In the genomic region with DNA sequence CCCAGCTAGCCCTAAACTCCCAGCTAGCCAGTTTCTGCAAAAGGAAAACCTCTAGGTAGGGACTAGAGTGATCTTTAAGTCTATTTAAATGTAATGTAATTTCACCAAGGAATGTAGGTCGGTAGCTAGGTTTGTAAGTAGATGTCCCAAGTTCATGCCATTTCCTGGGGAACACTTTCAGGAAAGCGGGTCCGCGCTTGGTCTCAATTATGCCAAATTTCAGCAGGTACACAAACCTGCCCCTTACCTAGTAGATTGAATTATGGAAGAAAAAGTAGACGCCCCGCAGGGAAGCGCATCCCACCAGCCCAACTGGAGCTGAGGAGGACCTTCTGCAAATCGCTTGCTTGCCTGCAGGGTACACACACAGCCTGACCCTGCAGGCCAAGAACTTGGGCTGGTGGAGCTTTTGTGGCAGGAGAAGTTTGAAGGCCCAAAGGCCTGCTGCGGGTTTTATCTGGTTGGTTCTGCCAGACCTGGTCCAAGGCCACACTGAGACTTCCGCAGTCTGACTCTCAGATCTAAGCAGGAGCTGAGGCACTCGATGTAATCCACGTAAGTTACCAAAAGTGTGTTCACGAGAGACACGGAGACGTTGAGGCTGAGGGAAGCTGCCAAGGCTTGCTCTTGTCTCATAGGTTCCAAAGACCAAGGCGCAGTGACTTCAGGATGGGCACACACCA, we compare ENCODE assay signal across 14 mouse cellular contexts. TPM values are rescaled to one million over a fixed set of nuclear protein-coding genes. Genes with fewer than 3 reads are reported as not detected.
DNase-seq lines count a peak whose midpoint lies in the region; ATAC-seq and TF ChIP-seq lines count a peak whose summit lies in the region.
"Had no signal": no experiment of that assay in that cellular context is flagged by ENCODE, and none has a peak within 500 bp of the region (broad histone marks: within the 10 kb centered on the region; RNA-seq: fewer than 3 reads in every experiment).

No protein-coding gene starts in this region.

- 0 out of 2 replicates have a peak overlapping the region, but pooled peaks have one; percentile 19 for H3K4me2 ChIP-seq in lung, embryonic 14.5 days
- H3K4me2 ChIP-seq in lung, postnatal 0 days (replicated peaks; ENCODE audit: low read depth, low read length): no peak overlapping the region
- peak overlapping the region; percentile 44 for H3K4me2 ChIP-seq in forebrain, embryonic 15.5 days (replicated peaks)
- H3K4me2 ChIP-seq: limb, embryonic 12.5 days had no signal

- H3K4me1 ChIP-seq in lung, embryonic 14.5 days (ENCODE audit: insufficient read depth): no peaks in the 10 kb centered on the region
- H3K4me1 ChIP-seq in lung, postnatal 0 days (ENCODE audit: insufficient read depth, low read depth, low read length): no peaks in the 10 kb centered on the region
- peaks cover 44% of the 10 kb centered on the region for H3K4me1 ChIP-seq in forebrain, embryonic 15.5 days
- peaks cover 80% of the 10 kb centered on the region for H3K4me1 ChIP-seq in midbrain, embryonic 10.5 days
- no peaks in the 10 kb centered on the region for H3K4me1 ChIP-seq in lung, adult 2 months (ENCODE audit: control insufficient read depth, insufficient read depth, low read length)

- TF ChIP-seq CTCF in lung, embryonic 14.5 days (IDR thresholded peaks at IDR 0.05; ENCODE audit: low read depth): no peak
- no peak for TF ChIP-seq CTCF in lung, postnatal 0 days (IDR thresholded peaks at IDR 0.05)
- no peak for TF ChIP-seq CTCF in lung, adult 2 months (IDR thresholded peaks at IDR 0.05; ENCODE audit: insufficient read depth, low read length)

- no peak for TF ChIP-seq EP300 in lung, postnatal 0 days (IDR thresholded peaks at IDR 0.05)

- H3K4me3 ChIP-seq in lung, embryonic 14.5 days (ENCODE audit: low read depth, low read length): peak overlapping the region; percentile 10; the same call in 1 of the 2 replicates
- H3K4me3 ChIP-seq in lung, postnatal 0 days (ENCODE audit: low read depth, low read length): no peak overlapping the region
- H3K4me3 ChIP-seq in forebrain, embryonic 15.5 days: 0 out of 2 replicates have a peak overlapping the region, but pooled peaks have one; percentile 20
- H3K4me3 ChIP-seq in midbrain, embryonic 10.5 days: peak overlapping the region; percentile 48
- H3K4me3 ChIP-seq in lung, adult 2 months (replicated peaks; ENCODE audit: extremely low read depth, low read depth, low read length): no peak overlapping the region
- H3K4me3 ChIP-seq: limb, embryonic 12.5 days had no signal

- no peak overlapping the region for H3K9ac ChIP-seq in lung, embryonic 14.5 days
- H3K9ac ChIP-seq in lung, postnatal 0 days (replicated peaks; ENCODE audit: low read depth): no peak overlapping the region
- peak overlapping the region; percentile 20; the same call in 1 of the 2 replicates for H3K9ac ChIP-seq in forebrain, embryonic 15.5 days (replicated peaks)
- H3K9ac ChIP-seq: heart, embryonic 15.5 days; limb, embryonic 12.5 days had no signal

- H3K27me3 ChIP-seq in lung, embryonic 14.5 days (ENCODE audit: insufficient read depth, low read length): peaks cover 75% of the 10 kb centered on the region
- peaks cover 69% of the 10 kb centered on the region for H3K27me3 ChIP-seq in lung, postnatal 0 days (replicated peaks; ENCODE audit: insufficient read depth, low read length)
- H3K27me3 ChIP-seq in forebrain, embryonic 15.5 days: peaks cover 42% of the 10 kb centered on the region
- H3K27me3 ChIP-seq in midbrain, embryonic 10.5 days (ENCODE audit: low read depth, poor library complexity, severe bottlenecking): peaks cover 94% of the 10 kb centered on the region

- WGBS in lung, embryonic 14.5 days: 15% methylated on average over 16 of the region's 16 CpGs
- 13% methylated on average over 16 of the region's 16 CpGs for WGBS in lung, postnatal 0 days
- WGBS in forebrain, embryonic 15.5 days: 43% methylated on average over 16 of the region's 16 CpGs
- WGBS in midbrain, embryonic 10.5 days: 16% methylated on average over 16 of the region's 16 CpGs
- 27% methylated on average over 16 of the region's 16 CpGs for WGBS in lung, adult 2 months

- H3K36me3 ChIP-seq in lung, embryonic 14.5 days (ENCODE audit: insufficient read depth): no peaks in the 10 kb centered on the region
- no peaks in the 10 kb centered on the region for H3K36me3 ChIP-seq in lung, postnatal 0 days (ENCODE audit: insufficient read depth, low read length)
- H3K36me3 ChIP-seq in forebrain, embryonic 15.5 days: no peaks in the 10 kb centered on the region
- no peaks in the 10 kb centered on the region for H3K36me3 ChIP-seq in midbrain, embryonic 10.5 days
- H3K36me3 ChIP-seq: heart, embryonic 15.5 days; limb, embryonic 12.5 days had no signal

- ATAC-seq in lung, embryonic 14.5 days (ENCODE audit: insufficient read depth): no peak
- no peak for ATAC-seq in lung, postnatal 0 days
- no peak for ATAC-seq in forebrain, embryonic 15.5 days (replicated peaks)
- ATAC-seq: CD4-positive, CD25-positive, alpha-beta regulatory T cell, adult 4 months had no signal

- H3K9me3 ChIP-seq in lung, embryonic 14.5 days (ENCODE audit: low read depth, low read length): no peaks in the 10 kb centered on the region
- no peaks in the 10 kb centered on the region for H3K9me3 ChIP-seq in lung, postnatal 0 days (ENCODE audit: low read length)
- H3K9me3 ChIP-seq in forebrain, embryonic 15.5 days: no peaks in the 10 kb centered on the region
- H3K9me3 ChIP-seq in midbrain, embryonic 10.5 days (replicated peaks): no peaks in the 10 kb centered on the region
- H3K9me3 ChIP-seq: heart, embryonic 15.5 days had no signal

- no peak overlapping the region for H3K27ac ChIP-seq in lung, embryonic 14.5 days (ENCODE audit: low read depth)
- H3K27ac ChIP-seq in lung, postnatal 0 days (ENCODE audit: low read length): no peak overlapping the region
- H3K27ac ChIP-seq in forebrain, embryonic 15.5 days (replicated peaks): no peak overlapping the region
- peak overlapping the region; percentile 77 for H3K27ac ChIP-seq in midbrain, embryonic 10.5 days (replicated peaks)
- H3K27ac ChIP-seq: heart, embryonic 15.5 days; limb, embryonic 12.5 days; stomach, postnatal 0 days had no signal

- no peak for DNase-seq in lung, embryonic 14.5 days
- DNase-seq in lung, postnatal 0 days (ENCODE audit: low spot score): no peak
- peak; percentile 43 for DNase-seq in midbrain, embryonic 10.5 days (ENCODE audit: low spot score)
- DNase-seq in adrenal gland, postnatal 25 days: no peak
- no peak for DNase-seq in gastrocnemius, adult 8-10 months (ENCODE audit: low spot score in 2 of 2)
- no peak for DNase-seq in lung, adult 2 months
- DNase-seq in ovary, postnatal 36 days (ENCODE audit: low spot score): no peak

- TF ChIP-seq POLR2A in lung, adult 2 months (IDR thresholded peaks at IDR 0.05; ENCODE audit: borderline replicate concordance, extremely low read depth, low read depth, low read length): no peak

RNA-seq across cellular contexts. Expression of gene Sox21, which starts 11.6 kb away (rescaled TPM):
- 1.2 and 1.4 TPM in 2 replicates for polyA plus RNA-seq in lung, embryonic 14.5 days (2014; fragmentation: Nextera tagmentation; extraction: Ambion mirVana)
- polyA plus RNA-seq in lung, postnatal 0 days (2015; fragmentation: Nextera tagmentation; extraction: Ambion mirVana): 0.11 and 0.14 TPM in 2 replicates
- 8.0 and 8.8 TPM in 2 replicates for polyA plus RNA-seq in forebrain, embryonic 15.5 days (2015; fragmentation: Nextera tagmentation; extraction: Ambion mirVana)
- 11.1 and 12.3 TPM in 2 replicates for polyA plus RNA-seq in midbrain, embryonic 10.5 days (2016; fragmentation: Nextera tagmentation; extraction: Ambion mirVana)
- not detected in 2 replicates for total RNA-seq in adrenal gland, postnatal 25 days (2021)
- not detected for total RNA-seq in gastrocnemius, adult 8-10 months (2022)
- 0.87 and 1.5 TPM in 2 replicates for polyA plus RNA-seq in lung, adult 2 months (2012; rRNA removed)
- total RNA-seq: common myeloid progenitor, adult 5-6 weeks had no signal
- polyA plus RNA-seq: CD4-positive, CD25-positive, alpha-beta regulatory T cell, adult 4 months; heart, embryonic 15.5 days had no signal

RNA-seq across cellular contexts. Expression of gene Gm9376, which starts 41.6 kb away (rescaled TPM):
- not detected in 2 replicates for polyA plus RNA-seq in lung, embryonic 14.5 days (2014; fragmentation: Nextera tagmentation; extraction: Ambion mirVana)
- polyA plus RNA-seq in lung, postnatal 0 days (2015; fragmentation: Nextera tagmentation; extraction: Ambion mirVana): not detected in 2 replicates
- not detected in 2 replicates for polyA plus RNA-seq in forebrain, embryonic 15.5 days (2015; fragmentation: Nextera tagmentation; extraction: Ambion mirVana)
- not detected in 2 replicates for polyA plus RNA-seq in midbrain, embryonic 10.5 days (2016; fragmentation: Nextera tagmentation; extraction: Ambion mirVana)
- total RNA-seq in adrenal gland, postnatal 25 days (2021): not detected in 2 replicates
- not detected for total RNA-seq in gastrocnemius, adult 8-10 months (2022)
- not detected in 2 replicates for polyA plus RNA-seq in lung, adult 2 months (2012; rRNA removed)
- total RNA-seq: common myeloid progenitor, adult 5-6 weeks had no signal
- polyA plus RNA-seq: CD4-positive, CD25-positive, alpha-beta regulatory T cell, adult 4 months; heart, embryonic 15.5 days; limb, embryonic 12.5 days; lung, embryonic 16.5 days; stomach, postnatal 0 days had no signal

Comparison
In these comparisons a context has a peak if more than half of its experiments do, and no peak if none do; other contexts are left out.
1. H3K4me3 ChIP-seq: peak in lung, embryonic 14.5 days (single experiment), forebrain, embryonic 15.5 days (single experiment) and midbrain, embryonic 10.5 days (single experiment); none in lung, postnatal 0 days (single experiment) and lung, adult 2 months (single experiment).